Comparison of ENCODE assay signal across 19 mouse cellular contexts in genomic region chr13:63080823-63081222, GRCm38 (mm10).
"Had no signal": no experiment of that assay in that cellular context is flagged by ENCODE, and none has a peak within 500 bp of the region (broad histone marks: within the 10 kb centered on the region; RNA-seq: fewer than 3 reads in every experiment).

No protein-coding gene starts in this region.

- H3K27ac ChIP-seq: kidney, postnatal 0 days; liver, embryonic 13.5 days; lung, embryonic 15.5 days; macrophage; midbrain, embryonic 15.5 days; neural tube, embryonic 13.5 days; stomach, embryonic 15.5 days had no signal

- H3K36me3 ChIP-seq: liver, embryonic 13.5 days; lung, embryonic 15.5 days; midbrain, embryonic 15.5 days; neural tube, embryonic 13.5 days; stomach, embryonic 15.5 days had no signal

- ATAC-seq: liver, postnatal 0 days; midbrain, embryonic 15.5 days had no signal

- H3K4me2 ChIP-seq: liver, embryonic 13.5 days; lung, embryonic 15.5 days; midbrain, embryonic 11.5 days; midbrain, embryonic 15.5 days; neural tube, embryonic 13.5 days; stomach, embryonic 15.5 days had no signal

- H3K27me3 ChIP-seq: liver, embryonic 13.5 days; lung, embryonic 15.5 days; midbrain, embryonic 15.5 days; neural tube, embryonic 13.5 days; stomach, embryonic 15.5 days had no signal

- H3K9me3 ChIP-seq: liver, embryonic 13.5 days; lung, embryonic 15.5 days; midbrain, embryonic 15.5 days; neural tube, embryonic 13.5 days; stomach, embryonic 15.5 days had no signal

- H3K4me1 ChIP-seq: lung, embryonic 15.5 days; megakaryocyte, embryonic 14.5 days; midbrain, embryonic 15.5 days; neural tube, embryonic 13.5 days; stomach, embryonic 15.5 days had no signal

- DNase-seq: kidney, postnatal 36 days; layer of hippocampus, adult 9-11 months; layer of hippocampus, postnatal 36 days; liver; liver, embryonic 13.5 days; liver, postnatal 0 days; lung, postnatal 14 days; retina, postnatal 1 day; right cerebral cortex, postnatal 4 days; thymus, adult 2 months; thymus, postnatal 36 days had no signal

- H3K9ac ChIP-seq: liver, embryonic 13.5 days; liver, postnatal 0 days; lung, embryonic 15.5 days; midbrain, embryonic 15.5 days; neural tube, embryonic 13.5 days; stomach, embryonic 15.5 days had no signal

- H3K4me3 ChIP-seq: liver, embryonic 13.5 days; lung, embryonic 15.5 days; megakaryocyte, embryonic 14.5 days; midbrain, embryonic 15.5 days; neural tube, embryonic 13.5 days; stomach, embryonic 15.5 days had no signal
